Mouse (Mus musculus) heart, adult 8-10 months (tissue): Measurements from ENCODE around the gene Ptpn11. TPM values are rescaled to one million over a fixed set of nuclear protein-coding genes. Genes with fewer than 3 reads are reported as not detected.
A peak's percentile ranks its signal among the peaks of the same experiment; 100 is the strongest.

Source experiments
- DNase-seq: peaks from one replicate; pipeline ENCODE4 v3.0.0; 2022; ENCODE audit warnings: low spot score
- total RNA-seq, 4 experiments: library from RNA; stranded (reverse); gene quantifications; 2 replicates each; pipeline ENCODE4 v1.2.4; 2022

Gene Ptpn11
- total RNA-seq, 4 experiments from 2014 or later: 163 to 187 (median 182) TPM

DNA sequence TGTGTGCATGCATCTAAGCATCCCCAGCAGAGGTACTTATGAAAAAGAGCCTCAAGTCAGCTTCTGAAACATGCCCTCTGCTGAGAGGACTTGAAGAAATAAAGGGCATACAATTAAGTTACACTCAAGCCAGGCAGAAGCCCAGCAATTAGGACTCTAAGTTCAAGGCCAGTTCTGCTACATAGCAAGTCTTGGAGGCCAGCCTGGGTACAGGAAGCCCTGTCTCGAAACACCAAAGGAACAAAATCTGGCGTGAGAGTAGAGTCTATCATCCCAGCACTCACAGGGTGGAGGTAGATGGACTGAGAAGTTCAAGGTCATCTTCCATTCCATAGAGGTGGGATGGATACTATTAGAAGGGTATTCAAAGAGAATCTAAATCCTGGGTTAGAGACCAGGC is 6.8 kb downstream of the Ptpn11 start:
- DNase-seq: no peak

DNA sequence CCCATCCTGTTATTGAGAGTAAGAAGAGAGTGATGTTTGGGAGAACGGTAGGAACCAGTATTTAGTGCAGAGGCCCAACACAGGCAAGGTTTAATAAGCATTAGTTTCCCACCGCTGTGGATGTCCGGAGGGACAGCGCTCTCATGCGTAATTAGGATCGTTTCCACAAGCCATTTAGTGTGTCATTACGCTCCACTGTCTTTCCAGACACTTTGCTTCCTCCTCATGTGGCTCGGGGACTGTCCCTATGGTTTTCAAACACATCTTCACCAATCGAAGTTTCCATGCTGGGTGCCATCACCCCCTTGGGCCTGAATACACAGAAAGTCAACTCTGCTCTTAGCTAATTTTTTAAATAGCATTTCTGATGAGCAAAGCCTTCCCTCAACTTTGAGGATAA is 7.9 kb downstream of the Ptpn11 start:
- no peak for DNase-seq

DNA sequence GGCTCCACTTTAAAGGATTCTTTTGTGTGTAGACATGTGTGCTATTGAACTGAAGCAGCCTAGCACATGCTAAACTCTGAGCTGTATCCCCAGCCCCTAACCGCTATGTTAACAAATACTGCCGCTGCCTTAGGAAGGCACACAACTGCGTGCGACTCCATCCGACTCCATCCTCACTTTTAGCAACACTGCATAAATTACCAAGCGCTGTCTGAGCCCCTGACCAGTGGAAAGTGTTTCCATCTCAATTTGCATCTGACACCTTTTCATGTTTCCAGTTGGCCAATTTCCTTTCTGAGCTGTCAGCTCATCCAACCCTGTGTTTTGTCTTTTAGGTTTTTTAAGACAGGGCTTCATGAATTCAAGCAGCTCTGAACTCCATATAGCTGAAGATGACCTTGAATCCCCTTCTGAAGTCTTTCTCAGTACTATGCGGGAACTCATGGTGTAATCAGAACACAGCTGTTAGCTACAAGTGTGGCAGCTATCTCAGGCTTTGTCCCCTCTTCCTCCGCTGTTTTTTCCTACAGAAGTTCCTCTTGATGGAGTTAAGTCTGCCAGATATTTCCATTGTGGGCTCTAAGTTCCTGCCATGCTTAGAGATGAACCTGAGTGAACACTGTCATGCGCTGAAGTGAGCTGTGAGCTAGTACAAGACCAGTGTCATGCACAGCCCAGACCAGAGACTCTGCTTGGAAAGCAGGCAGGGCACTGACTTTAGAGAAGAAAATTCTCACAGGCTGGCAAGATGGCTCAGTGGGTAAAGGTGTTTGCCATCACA is 11.9 kb downstream of the Ptpn11 start:
- no peak for DNase-seq

DNA sequence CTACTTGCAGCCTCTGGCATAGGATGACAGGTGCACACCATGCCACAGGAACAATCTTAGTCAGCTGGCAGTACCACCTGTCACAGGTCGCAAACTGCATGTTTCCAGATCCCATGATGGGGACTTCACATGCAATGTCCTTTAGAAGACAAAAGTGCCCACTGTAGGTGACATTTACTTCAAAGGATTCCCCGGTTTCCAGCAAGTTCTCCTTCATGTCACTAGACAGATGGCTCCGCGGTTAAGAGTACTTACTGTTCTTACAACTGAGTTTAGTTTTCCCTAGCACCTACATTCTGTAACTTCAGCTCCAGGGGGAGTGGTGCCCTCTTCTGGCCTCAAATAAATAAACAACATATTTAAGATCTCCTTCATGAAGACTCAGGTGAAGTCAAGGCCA is 18.4 kb downstream of the Ptpn11 start:
- no peak for DNase-seq

DNA sequence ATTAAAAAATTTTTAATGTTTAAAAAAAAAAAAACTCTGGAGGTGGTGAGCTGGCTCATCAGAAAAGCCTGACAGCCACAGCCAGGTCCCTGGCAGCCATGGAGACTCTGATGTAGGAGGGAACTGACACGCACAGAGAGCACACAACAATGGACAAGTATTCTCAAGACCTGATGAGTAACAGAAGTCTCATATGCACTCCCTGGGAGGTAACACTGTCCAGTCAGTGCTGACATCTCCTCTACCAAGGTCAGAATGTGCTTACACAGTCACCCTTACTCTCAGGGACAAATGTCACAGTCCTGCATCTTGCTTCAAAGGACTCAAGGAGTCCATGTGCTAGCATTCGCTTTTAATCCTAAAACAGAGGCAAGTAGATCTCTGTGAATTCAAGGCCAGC is 21.6 kb downstream of the Ptpn11 start:
- no peak for DNase-seq

DNA sequence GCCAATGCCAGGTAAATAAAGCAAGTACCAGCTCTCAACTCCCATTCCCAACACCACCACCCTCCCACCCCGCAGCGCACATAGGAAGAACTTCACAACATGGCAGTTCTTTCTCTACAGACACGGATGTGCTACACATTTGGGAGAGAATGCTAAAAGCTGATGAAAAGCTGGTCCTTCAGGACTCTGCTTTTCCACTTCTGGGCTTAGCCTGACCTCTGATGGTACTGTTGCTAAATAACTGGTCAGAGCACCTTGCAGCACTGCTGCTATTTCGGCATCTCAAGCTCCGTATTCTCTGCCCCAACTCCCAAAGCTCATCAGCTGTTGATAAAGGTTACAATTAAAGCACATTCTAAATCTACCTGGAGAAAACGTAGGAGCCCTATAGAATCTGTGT is 24.3 kb downstream of the Ptpn11 start:
- DNase-seq: no peak

DNA sequence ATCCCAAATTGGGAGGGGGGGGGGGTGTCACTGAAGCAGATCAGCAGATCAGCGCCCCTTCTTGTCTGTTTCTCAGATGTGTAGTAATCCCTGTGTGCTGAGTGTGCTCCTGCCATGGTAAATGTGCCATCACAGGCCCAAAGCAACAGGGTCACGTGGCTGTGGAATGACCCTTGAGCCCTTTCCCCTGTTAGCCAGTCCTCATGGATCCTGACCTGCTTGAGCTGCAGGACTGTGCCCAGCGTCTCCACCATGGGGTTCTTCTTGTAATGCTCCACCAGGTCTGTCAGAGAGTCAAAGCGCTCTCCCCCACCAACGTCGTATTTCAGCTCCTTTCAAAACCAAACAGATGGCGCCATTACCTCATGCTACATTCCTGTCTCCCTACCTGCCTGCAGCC is 28.3 kb downstream of the Ptpn11 start:
- DNase-seq: no peak

DNA sequence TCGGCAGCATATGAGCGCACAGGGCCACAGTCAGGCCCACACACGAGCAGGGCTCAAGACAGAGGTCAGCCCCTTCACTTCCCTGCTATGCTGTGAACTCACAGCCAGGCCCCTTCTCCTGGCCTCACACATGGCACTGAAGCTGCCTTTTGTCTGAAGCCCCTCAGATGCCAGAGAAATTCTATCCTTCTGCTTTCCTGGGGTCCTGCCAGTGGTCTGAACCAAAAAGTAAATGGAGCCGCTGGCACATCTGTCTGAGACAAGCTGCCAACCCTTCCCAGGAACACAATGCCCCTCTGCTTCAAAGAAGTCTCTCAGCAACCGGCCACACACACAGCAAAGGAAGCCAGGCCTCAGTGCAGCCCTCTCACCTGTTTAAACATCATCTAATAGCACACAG is 28.9 kb downstream of the Ptpn11 start:
- no peak for DNase-seq

DNA sequence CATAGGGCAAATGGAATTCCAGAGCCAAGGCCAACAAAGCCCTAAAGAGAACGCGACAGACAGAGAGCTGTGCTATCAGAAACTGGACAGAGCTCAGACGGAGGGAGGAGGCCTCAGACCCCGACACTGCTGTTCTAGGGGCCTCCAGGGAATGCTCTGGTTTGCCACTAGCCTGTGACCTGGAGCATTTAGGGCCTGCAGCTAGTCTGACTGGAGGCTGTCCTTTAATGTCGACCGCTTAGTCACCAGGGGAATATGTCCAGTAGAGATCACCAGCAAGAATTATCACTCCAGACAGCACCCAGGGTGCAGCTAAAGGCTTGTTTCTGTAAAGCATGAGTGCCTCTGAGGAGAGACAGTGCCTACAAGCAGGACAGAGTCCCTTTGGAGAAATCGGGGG is 32.2 kb downstream of the Ptpn11 start:
- DNase-seq: no peak

DNA sequence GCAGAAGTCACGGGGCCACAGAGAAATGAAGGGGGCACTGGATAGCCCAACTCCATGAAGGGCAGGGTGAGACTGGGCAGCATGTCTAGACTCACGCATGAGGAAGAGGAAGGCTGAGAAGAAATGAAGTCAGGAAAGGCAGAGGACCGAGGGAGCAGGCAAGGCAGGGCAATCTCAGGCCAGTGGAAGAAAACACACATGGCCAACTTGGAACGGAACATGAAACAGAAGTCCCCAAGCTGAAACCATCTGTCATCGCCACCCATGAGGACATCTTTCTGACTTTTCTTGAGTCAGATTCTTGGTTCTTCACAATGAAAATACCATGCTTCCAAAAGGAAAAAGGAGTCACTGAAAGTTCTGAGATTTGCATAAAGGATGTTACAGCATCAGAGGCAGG is 33.7 kb downstream of the Ptpn11 start:
- no peak for DNase-seq

DNA sequence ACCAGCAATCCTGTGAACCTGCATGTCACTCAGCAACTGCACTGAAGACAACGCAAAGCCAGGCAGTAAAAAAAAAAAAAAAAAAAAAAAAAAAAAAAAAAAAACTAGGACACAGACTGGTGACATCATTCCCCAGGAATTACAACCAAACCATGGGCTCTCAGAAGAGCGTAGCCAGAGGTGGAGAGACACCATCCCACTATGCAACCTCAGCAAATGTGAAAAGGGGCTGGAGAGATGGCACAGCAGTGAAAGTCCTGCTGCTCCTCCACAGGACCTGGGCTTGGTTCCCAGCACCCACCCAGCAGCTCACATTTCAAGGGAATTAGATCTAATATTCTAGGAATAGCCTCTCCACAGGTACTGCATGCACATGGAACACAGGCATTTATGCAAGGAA is 34.2 kb downstream of the Ptpn11 start:
- DNase-seq: no peak

DNA sequence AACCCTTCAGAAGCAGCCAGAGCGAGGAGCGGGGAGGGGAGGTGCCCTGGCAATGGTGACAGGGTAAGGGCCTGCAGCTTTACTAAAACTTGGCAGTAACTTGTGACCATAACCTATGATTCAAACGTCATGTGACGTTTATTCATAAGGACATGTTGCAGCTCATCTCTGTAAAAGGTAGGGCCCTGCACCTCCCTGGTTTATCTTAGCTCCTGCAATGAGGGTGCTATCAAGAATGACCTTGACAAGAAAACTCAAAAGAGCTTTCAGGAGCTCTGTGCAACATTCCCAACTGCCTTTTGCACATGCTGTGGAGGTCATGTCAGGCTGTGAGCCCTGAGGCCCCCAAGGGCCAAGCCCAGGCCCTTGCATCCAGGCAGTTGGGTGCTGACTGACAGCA is 35.1 kb downstream of the Ptpn11 start:
- DNase-seq: no peak

DNA sequence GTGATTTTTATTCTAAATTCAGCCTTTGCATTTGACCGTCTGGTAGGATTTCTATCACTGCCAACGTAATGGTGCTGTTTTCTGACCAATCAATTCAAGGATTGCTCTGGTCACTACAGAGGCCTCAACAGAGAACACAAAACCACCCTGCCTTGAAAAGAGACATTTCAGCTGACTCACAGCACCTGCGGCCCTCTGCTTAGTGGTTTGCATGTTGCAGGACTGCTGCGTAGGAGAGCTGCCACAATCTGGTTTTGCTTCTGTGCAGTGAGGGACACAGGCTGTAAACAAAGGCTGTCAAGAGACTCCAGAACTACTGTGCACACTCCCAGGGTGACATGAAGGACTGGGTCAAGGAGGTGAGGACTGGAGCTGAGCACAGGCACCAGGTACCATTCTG is 40.5 kb downstream of the Ptpn11 start:
- DNase-seq: no peak

DNA sequence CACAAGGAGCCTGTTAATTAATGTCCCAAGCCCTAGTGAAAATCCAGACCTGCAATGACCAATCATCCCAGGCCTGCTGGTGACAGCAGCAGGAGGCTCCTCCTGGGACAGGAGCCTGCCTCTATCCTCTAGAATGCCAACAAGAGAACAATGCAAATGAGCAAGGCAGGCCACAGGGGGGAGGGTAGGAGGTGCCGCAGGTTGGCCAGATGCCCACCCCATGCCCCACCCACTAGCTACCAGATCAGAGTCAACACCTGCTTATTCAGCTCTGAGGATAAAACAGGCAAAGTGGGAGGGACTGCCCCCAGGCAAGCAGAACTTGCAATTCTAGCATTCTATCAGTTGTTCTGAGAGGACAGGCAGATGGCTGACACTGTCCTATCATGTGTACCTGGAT is 42.0 kb downstream of the Ptpn11 start:
- DNase-seq: no peak

DNA sequence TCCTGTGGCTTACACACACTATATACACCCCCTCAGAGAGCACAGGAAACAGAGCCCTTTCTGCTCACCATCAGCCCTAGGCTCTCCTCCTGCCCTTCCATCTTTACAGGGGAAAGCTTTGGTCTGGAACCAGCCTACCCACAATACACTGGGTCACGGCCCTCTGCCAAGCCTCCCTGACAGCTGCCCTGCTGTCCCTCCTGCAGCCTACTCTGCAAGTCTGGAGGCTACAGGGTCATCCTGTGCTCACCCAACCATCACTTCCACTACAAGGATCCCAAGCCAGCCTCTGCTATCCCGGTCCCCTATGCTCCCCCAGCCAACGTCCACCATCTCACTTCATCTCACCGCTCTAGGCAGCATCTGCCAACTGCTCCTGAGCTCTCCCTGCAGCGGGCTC is 44.9 kb downstream of the Ptpn11 start:
- DNase-seq: no peak

DNA sequence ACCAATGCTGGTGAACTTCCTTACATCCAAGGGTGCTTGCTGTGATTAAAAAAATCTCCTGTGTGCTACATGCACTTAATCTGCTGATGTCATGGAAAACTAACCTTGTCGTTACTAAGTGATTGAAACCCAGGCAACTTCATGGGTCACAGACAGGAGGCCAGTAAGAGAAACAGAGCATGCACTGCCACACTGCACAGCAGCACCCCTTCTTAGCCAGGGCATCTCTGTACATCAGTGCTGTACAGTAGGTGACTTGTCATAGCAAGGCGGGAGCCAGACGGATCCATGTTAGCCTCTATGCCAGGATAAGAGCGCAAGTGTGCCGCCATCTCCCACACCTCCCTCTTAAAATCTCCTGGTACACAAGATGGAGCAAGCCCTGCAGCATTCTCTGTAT is 45.6 kb downstream of the Ptpn11 start:
- DNase-seq: no peak

DNA sequence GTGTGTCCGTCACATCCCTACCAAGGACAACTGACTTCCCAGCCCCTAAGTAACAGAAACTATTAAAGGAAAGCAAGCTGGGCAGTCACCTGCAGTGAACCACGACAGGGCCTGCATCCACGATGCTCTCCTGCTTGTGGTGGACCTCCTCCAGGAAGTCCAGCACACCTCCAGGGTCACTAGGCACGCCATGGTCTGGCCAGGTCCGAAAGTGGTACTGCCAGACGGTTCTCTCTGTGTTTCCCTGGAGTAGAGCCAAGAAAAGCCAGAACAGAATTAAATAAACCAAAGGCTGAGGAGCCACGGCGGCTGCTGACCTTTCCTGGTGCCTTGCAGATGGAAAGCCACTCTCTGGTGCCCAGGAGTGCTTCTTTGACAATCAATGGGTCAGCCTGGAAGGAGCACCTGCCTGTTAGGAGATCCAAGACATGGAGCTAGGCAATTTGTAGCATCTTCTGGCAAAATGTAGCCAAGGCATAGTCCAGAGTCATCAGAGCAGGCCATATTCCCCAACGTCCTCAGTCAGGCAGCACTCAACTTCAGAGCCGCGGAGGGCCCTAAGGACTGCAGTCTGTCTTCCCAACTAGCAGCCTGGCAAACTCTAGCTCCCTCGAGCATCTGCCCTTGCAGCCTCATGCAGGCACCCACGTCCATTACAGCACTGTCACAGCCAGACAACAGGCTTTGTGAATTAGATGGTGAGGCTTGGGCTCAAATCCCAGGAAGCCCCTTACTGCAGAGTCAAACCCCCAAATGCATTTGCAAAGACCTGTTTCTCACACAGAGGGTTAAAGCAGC is 46.6 kb downstream of the Ptpn11 start:
- no peak for DNase-seq

DNA sequence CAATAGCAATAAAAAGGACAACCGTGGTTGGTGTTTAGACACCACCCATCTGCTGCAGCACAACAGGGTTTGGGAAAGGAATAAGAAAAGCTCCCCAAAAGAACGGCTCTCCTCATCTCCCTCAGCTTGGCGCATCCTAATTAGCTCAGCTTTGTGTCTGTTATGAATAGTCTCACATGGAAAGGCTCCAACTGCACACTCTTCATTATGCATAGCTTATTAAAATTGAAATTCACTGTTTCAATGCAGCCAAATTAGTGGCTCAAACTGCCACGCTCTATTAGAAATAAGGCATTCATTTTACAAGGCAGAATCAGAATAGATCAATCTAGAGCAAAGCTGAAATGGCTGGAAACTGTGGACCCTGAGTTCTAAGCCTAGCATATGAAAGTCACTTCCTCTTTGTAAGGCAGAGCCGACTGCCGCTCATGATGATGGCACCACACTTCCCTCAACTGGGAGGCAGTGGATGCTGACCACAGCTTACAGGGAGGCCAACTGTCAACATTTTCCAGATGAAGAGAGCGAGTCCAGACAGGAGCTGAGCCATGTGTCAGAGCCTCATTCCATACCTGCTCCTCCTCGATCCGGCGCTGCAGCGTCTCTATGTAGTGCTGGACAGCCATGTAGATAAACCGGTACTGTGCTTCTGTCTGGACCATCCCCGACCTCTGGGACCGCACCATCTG is 48.6 kb downstream of the Ptpn11 start:
- DNase-seq: no peak

DNA sequence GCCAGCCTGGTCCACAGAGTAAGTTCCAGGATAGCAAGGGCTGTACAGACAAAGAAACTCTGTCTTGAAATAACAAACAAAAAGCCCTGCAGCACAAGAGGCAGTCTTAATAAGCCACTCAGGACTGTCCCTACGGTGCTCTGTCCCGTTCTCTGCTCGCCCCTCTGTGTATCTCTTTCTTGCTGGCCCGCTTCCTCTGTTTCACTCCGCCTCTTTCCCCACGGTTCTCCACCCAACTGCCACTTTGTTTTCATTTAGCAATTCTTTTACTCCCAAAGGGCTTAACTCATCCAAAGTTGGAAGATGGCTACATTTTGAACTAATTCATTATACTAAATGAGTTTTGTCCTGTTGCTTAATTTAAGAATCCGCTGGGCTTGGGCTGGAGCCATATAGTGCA is 50.9 kb downstream of the Ptpn11 start:
- DNase-seq: peak; percentile 17

DNA sequence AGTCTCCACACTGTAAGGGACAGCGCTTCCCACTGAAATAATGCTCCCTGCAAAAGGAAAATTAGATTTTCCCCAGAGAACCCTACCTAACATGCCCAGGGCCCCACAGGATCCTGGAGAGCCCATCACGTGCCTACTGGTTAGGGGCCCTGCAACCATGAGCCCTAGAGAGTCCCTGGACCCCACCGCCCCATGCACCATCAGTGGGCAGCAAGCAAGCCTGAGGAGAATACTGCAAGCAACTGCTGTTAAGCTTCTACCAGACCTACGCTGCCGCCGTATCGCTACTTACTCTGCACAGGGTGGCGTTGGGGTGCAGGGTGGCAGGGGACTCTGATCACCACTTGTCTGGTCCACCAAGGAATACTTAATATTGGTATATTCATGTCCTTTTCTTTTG is 54.1 kb downstream of the Ptpn11 start:
- DNase-seq: no peak

DNA sequence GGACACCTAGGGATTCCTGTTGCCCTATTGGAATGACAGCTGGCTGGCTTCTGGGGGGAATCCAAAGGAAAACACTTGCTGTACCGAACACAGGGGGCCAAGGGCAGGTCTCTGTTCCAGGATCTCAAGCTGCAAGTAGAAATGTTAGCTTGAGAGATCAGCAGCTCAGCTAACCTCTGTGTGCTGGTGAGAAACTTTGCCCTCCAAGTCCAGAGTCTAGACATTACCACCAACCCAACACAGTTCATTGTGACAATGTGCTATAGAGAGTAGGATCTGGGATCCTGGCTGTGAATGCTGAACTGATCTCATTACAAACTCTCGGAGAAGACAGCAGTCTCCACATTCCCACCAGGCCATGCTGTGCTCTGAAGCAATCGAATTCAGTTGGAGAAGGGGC is 59.4 kb downstream of the Ptpn11 start:
- no peak for DNase-seq

DNA sequence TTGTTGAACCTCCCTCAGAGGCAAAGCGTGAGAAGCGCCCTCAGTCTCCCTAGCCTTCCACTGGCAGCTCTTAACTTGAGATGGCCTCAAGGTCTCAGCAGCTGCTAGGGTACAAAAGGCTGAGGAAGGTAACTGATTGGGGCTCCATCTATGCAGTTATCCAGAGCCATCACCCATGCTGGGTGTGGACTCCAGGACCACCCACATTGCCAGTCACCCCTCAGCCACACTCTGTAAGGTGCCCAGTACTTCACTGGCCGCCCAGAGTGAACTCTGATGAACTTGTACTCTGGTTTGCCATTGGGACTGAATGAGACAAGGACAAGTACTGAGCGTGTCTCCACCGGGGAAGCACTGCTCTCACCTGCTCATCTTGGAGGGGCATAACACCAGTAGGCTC is 61.9 kb downstream of the Ptpn11 start:
- no peak for DNase-seq

DNA sequence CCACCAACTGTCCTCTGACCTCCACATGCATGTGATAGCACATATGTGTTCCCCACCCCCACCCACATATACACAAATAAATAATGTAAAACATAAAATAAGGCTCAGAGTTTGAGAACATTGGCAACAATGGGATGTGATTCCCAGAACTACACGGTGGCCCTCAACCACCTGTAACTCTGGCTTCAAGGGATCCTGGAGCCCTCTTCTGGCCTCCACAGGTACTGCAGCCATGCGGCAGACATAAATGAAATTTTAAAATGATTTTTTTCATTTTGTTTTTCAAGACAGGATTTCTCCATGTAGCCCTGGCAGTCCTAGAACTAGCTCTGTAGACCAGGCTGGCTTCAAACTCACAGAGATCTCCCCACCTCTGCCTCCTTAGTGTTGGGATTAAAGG is 65.1 kb downstream of the Ptpn11 start:
- no peak for DNase-seq
